Mouse (Mus musculus): ENCODE results near the gene Dcun1d2.
"Not testable (repeated sequence)": the region's sequence is repeated elsewhere in the genome, so short reads cannot be mapped to it uniquely, and the experiment has no call there.

The Dcun1d2 gene

GRCm38 (mm10) chr8:13287692-13288623 lies at the start of gene Dcun1d2, which contains the start of gene Tmco3:
Gene Dcun1d2 (minus strand): TSS chr8:13288131.
Gene Tmco3 (plus strand): TSS chr8:13288190.
- peak; percentile 91 to 95 for DNase-seq (ENCODE audit: low spot score in 2 of 2)

GRCm38 (mm10) chr8:13337678-13338077 lies 49.7 kb upstream of the Dcun1d2 start:
- DNase-seq (ENCODE audit: low spot score in 2 of 2), result no peak

- DNase-seq (ENCODE audit: low spot score in 2 of 2), result not testable (repeated sequence)
Measured at GRCm38 (mm10) chr8:13337245-13337644, 49.3 kb upstream of the Dcun1d2 start.

GRCm38 (mm10) chr8:13334671-13335070 lies 46.7 kb upstream of the Dcun1d2 start:
- no peak for DNase-seq (ENCODE audit: low spot score in 2 of 2)

- peak in 1 of 2 experiments; percentile 18 for DNase-seq (ENCODE audit: low spot score in 2 of 2)
Measured at GRCm38 (mm10) chr8:13326598-13326997, 38.7 kb upstream of the Dcun1d2 start.

GRCm38 (mm10) chr8:13316671-13317070 lies 28.7 kb upstream of the Dcun1d2 start:
- no peak for DNase-seq (ENCODE audit: low spot score in 2 of 2)

- DNase-seq (ENCODE audit: low spot score in 2 of 2), result no peak
Measured at GRCm38 (mm10) chr8:13314922-13315321, 27.0 kb upstream of the Dcun1d2 start.

GRCm38 (mm10) chr8:13306916-13307315 lies 19.0 kb upstream of the Dcun1d2 start:
- no peak for DNase-seq (ENCODE audit: low spot score in 2 of 2)

- DNase-seq (ENCODE audit: low spot score in 2 of 2), result no peak
Measured at GRCm38 (mm10) chr8:13306309-13306909, 18.5 kb upstream of the Dcun1d2 start.

- no peak for DNase-seq (ENCODE audit: low spot score in 2 of 2)
Measured at GRCm38 (mm10) chr8:13305884-13306283, 18.0 kb upstream of the Dcun1d2 start.

- DNase-seq (ENCODE audit: low spot score in 2 of 2), result no peak
Measured at GRCm38 (mm10) chr8:13305459-13305858, 17.5 kb upstream of the Dcun1d2 start.

- DNase-seq (ENCODE audit: low spot score in 2 of 2), result no peak
Measured at GRCm38 (mm10) chr8:13301036-13301435, 13.1 kb upstream of the Dcun1d2 start.

- DNase-seq (ENCODE audit: low spot score in 2 of 2), result no peak
Measured at GRCm38 (mm10) chr8:13299571-13299970, 11.6 kb upstream of the Dcun1d2 start.

- no peak for DNase-seq (ENCODE audit: low spot score in 2 of 2)
Measured at GRCm38 (mm10) chr8:13293677-13294470, 5.9 kb upstream of the Dcun1d2 start.

GRCm38 (mm10) chr8:13292364-13292763 lies 4.4 kb upstream of the Dcun1d2 start:
- DNase-seq (ENCODE audit: low spot score in 2 of 2), result peak; percentile 48 to 58

- no peak for DNase-seq (ENCODE audit: low spot score in 2 of 2)
Measured at GRCm38 (mm10) chr8:13288646-13289045, 715 bp upstream of the Dcun1d2 start.

GRCm38 (mm10) chr8:13287304-13287691 lies 633 bp downstream of the Dcun1d2 start:
- peak; percentile 89 for DNase-seq (ENCODE audit: low spot score in 2 of 2)

GRCm38 (mm10) chr8:13283200-13283599 lies 4.7 kb downstream of the Dcun1d2 start:
- DNase-seq (ENCODE audit: low spot score in 2 of 2), result no peak

- no peak for DNase-seq (ENCODE audit: low spot score in 2 of 2)
Measured at GRCm38 (mm10) chr8:13276941-13277447, 10.9 kb downstream of the Dcun1d2 start.

GRCm38 (mm10) chr8:13272834-13273233 lies 15.1 kb downstream of the Dcun1d2 start:
- DNase-seq (ENCODE audit: low spot score in 2 of 2), result no peak

GRCm38 (mm10) chr8:13267566-13267965 lies 20.4 kb downstream of the Dcun1d2 start:
- DNase-seq (ENCODE audit: low spot score in 2 of 2), result no peak

GRCm38 (mm10) chr8:13263376-13263775 lies 24.6 kb downstream of the Dcun1d2 start:
- DNase-seq (ENCODE audit: low spot score in 2 of 2), result no peak
